Mouse (Mus musculus) embryonic facial prominence, embryonic 11.5 days (tissue): ENCODE results near the gene Col4a1. TPM values are rescaled to one million over a fixed set of nuclear protein-coding genes. Genes with fewer than 3 reads are reported as not detected.
A peak's percentile ranks its signal among the peaks of the same experiment; 100 is the strongest.

Experiments used
- ATAC-seq: fragments of 200-750 bp; cut with Nextera tagmentation; replicated peaks from 2 replicates; pipeline ENCODE4 v1.8.0; 2017; ENCODE audit warnings: low read depth; ENCODE audit not compliant: insufficient number of reproducible peaks, low FRiP score, low TSS enrichment
- DNase-seq: peaks from one replicate; pipeline ENCODE4 v3.0.0-alpha.2; 2015; ENCODE audit warnings: low spot score
- H3K27ac ChIP-seq: fragments of 300-500 bp; sonication (generic); replicated peaks from 2 replicates; pipeline ENCODE4 v1.5.1; 2014; ENCODE audit warnings: mild to moderate bottlenecking, low read depth, low read length, control low read depth
- H3K27me3 ChIP-seq: fragments of 300-500 bp; sonication (generic); 2 replicates; pipeline ENCODE4 v1.6.1; 2014; ENCODE audit warnings: mild to moderate bottlenecking, low read length, moderate library complexity, mixed read lengths; ENCODE audit not compliant: control insufficient read depth, insufficient read depth
- H3K36me3 ChIP-seq: fragments of 300-500 bp; sonication (generic); replicated peaks from 2 replicates; pipeline ENCODE4 v1.6.1; 2014; ENCODE audit warnings: low read depth, mild to moderate bottlenecking, low read length, moderate library complexity, mixed read lengths; ENCODE audit not compliant: control insufficient read depth, insufficient read depth
- H3K4me1 ChIP-seq: fragments of 300-500 bp; sonication (generic); 2 replicates; pipeline ENCODE4 v1.6.1; 2014; ENCODE audit warnings: low read length, mixed read lengths; ENCODE audit not compliant: control insufficient read depth, insufficient read depth
- H3K4me2 ChIP-seq: fragments of 300-500 bp; sonication (generic); 2 replicates; pipeline ENCODE4 v1.6.1; 2014; ENCODE audit warnings: low read depth, mild to moderate bottlenecking, control low read depth, low read length, moderate library complexity
- H3K4me3 ChIP-seq: fragments of 300-500 bp; sonication (generic); 2 replicates; pipeline ENCODE4 v1.5.1; 2014; ENCODE audit warnings: low read depth, low read length, control low read depth
- H3K9ac ChIP-seq: fragments of 300-500 bp; sonication (generic); replicated peaks from 2 replicates; pipeline ENCODE4 v1.6.1; 2014; ENCODE audit warnings: mild to moderate bottlenecking, control low read depth, low read length
- H3K9me3 ChIP-seq: fragments of 300-500 bp; sonication (generic); replicated peaks from 2 replicates; pipeline ENCODE4 v1.6.1; 2016; ENCODE audit warnings: mild to moderate bottlenecking, low read length, inconsistent platforms, mixed read lengths; ENCODE audit not compliant: control insufficient read depth
- WGBS: fragments of 180-500 bp; shearing (Covaris S2); extraction: QIAGEN DNeasy Blood & Tissue Kit; methylation state at CpG from one replicate; pipeline ENCODE4 v1.1.7; 2014; 5-methylcytosine and 5-hydroxymethylcytosine counted together
- polyA plus RNA-seq: library from polyadenylated mRNA; unstranded; fragments of >200 nt; fragmentation: Nextera tagmentation; extraction: Ambion mirVana; gene quantifications from 2 replicates; pipeline ENCODE4 v1.2.1, GENCODE M21; 2014

Col4a1 gene
- polyA plus RNA-seq, 1 experiment from 2014 or later: 93.6 TPM

GRCm38 (mm10) chr8:11272205-11272604, 40.4 kb downstream of the Col4a1 start:
- DNase-seq: no peak
- Histone ChIP-seq H3K9ac (no peak overlapping the region), H3K9me3 (no peaks in the 10 kb centered on the region), H3K27me3 (no peaks in the 10 kb centered on the region), H3K4me2 (no peak overlapping the region), H3K27ac (no peak overlapping the region), H3K36me3 (no peaks in the 10 kb centered on the region), H3K4me3 (no peak overlapping the region), H3K4me1 (no peaks in the 10 kb centered on the region)
- WGBS: 85% methylated on average over 6 of the region's 6 CpGs
- no peak for ATAC-seq

GRCm38 (mm10) chr8:11270826-11271225, 41.8 kb downstream of the Col4a1 start:
- 72% methylated on average over 6 of the region's 6 CpGs for WGBS
- Histone ChIP-seq H3K27ac (no peak overlapping the region), H3K4me2 (no peak overlapping the region), H3K4me3 (no peak overlapping the region), H3K27me3 (no peaks in the 10 kb centered on the region), H3K9me3 (no peaks in the 10 kb centered on the region), H3K4me1 (no peaks in the 10 kb centered on the region), H3K36me3 (no peaks in the 10 kb centered on the region), H3K9ac (no peak overlapping the region)
- DNase-seq: no peak
- ATAC-seq: no peak

GRCm38 (mm10) chr8:11268753-11269152, 43.9 kb downstream of the Col4a1 start:
- DNase-seq: peak; percentile 60
- H3K27me3 ChIP-seq: no peaks in the 10 kb centered on the region
- H3K4me1 ChIP-seq: no peaks in the 10 kb centered on the region
- H3K9ac ChIP-seq: no peak overlapping the region
- H3K36me3 ChIP-seq: no peaks in the 10 kb centered on the region
- ATAC-seq: no peak
- H3K4me2 ChIP-seq: no peak overlapping the region
- H3K4me3 ChIP-seq: no peak overlapping the region
- H3K9me3 ChIP-seq: no peaks in the 10 kb centered on the region
- WGBS: 67% methylated on average over 6 of the region's 6 CpGs
- no peak overlapping the region for H3K27ac ChIP-seq

- no peaks in the 10 kb centered on the region for H3K36me3 ChIP-seq
- no peaks in the 10 kb centered on the region; the same call in 1 of the 2 replicates for H3K27me3 ChIP-seq
- no peaks in the 10 kb centered on the region for H3K9me3 ChIP-seq
- H3K27ac ChIP-seq: no peak overlapping the region
- H3K4me2 ChIP-seq: no peak overlapping the region
- H3K4me3 ChIP-seq: no peak overlapping the region
- DNase-seq: no peak
- 81% methylated on average over 2 of the region's 2 CpGs for WGBS
- no peak overlapping the region for H3K9ac ChIP-seq
- no peaks in the 10 kb centered on the region; the same call in 1 of the 2 replicates for H3K4me1 ChIP-seq
- ATAC-seq: no peak
These were observed 46.2 kb downstream of the Col4a1 start for GRCm38 (mm10) chr8:11266471-11266870.

- Histone ChIP-seq H3K4me3 (no peak overlapping the region), H3K4me2 (no peak overlapping the region), H3K36me3 (no peaks in the 10 kb centered on the region), H3K9ac (no peak overlapping the region), H3K9me3 (no peaks in the 10 kb centered on the region), H3K4me1 (no peaks in the 10 kb centered on the region; the same call in 1 of the 2 replicates), H3K27ac (no peak overlapping the region), H3K27me3 (no peaks in the 10 kb centered on the region; the same call in 1 of the 2 replicates)
- WGBS: 86% methylated on average over 3 of the region's 3 CpGs
- DNase-seq: no peak
- no peak for ATAC-seq
These were observed 46.7 kb downstream of the Col4a1 start for GRCm38 (mm10) chr8:11265971-11266370.

GRCm38 (mm10) chr8:11263848-11264247, 48.8 kb downstream of the Col4a1 start:
- Histone ChIP-seq H3K4me1 (no peaks in the 10 kb centered on the region; the same call in 1 of the 2 replicates), H3K9me3 (no peaks in the 10 kb centered on the region), H3K4me3 (no peak overlapping the region), H3K9ac (no peak overlapping the region), H3K27ac (no peak overlapping the region), H3K36me3 (no peaks in the 10 kb centered on the region), H3K27me3 (no peaks in the 10 kb centered on the region; the same call in 1 of the 2 replicates), H3K4me2 (no peak overlapping the region)
- DNase-seq: no peak
- no peak for ATAC-seq
- 59% methylated on average over 6 of the region's 6 CpGs for WGBS

GRCm38 (mm10) chr8:11262031-11262735, 50.4 kb downstream of the Col4a1 start:
- Histone ChIP-seq H3K27ac (no peak overlapping the region), H3K27me3 (no peaks in the 10 kb centered on the region; the same call in 1 of the 2 replicates), H3K36me3 (no peaks in the 10 kb centered on the region), H3K9me3 (no peaks in the 10 kb centered on the region), H3K9ac (no peak overlapping the region), H3K4me2 (no peak overlapping the region), H3K4me1 (no peaks in the 10 kb centered on the region; the same call in 1 of the 2 replicates), H3K4me3 (no peak overlapping the region)
- no peak for ATAC-seq
- 73% methylated on average over 15 of the region's 15 CpGs for WGBS
- no peak for DNase-seq

- H3K9me3 ChIP-seq: no peaks in the 10 kb centered on the region
- H3K9ac ChIP-seq: no peak overlapping the region
- no peak overlapping the region for H3K27ac ChIP-seq
- H3K27me3 ChIP-seq: no peaks in the 10 kb centered on the region; the same call in 1 of the 2 replicates
- H3K4me3 ChIP-seq: no peak overlapping the region
- DNase-seq (no peak), ATAC-seq (no peak)
- no peaks in the 10 kb centered on the region for H3K36me3 ChIP-seq
- no peak overlapping the region for H3K4me2 ChIP-seq
- whole genome bisulfite sequencing: 49% methylated on average over 10 of the region's 10 CpGs
- H3K4me1 ChIP-seq: no peaks in the 10 kb centered on the region; the same call in 1 of the 2 replicates
These were observed 52.6 kb downstream of the Col4a1 start for GRCm38 (mm10) chr8:11259832-11260615.
